Mouse (Mus musculus) adrenal gland, adult 8-10 months (tissue): ENCODE results near the gene Akap6. TPM values are rescaled to one million over a fixed set of nuclear protein-coding genes. Genes with fewer than 3 reads are reported as not detected.
"Not testable (repeated sequence)": the region's sequence is repeated elsewhere in the genome, so short reads cannot be mapped to it uniquely, and the experiment has no call there.

Source experiments
- DNase-seq: peaks from one replicate; pipeline ENCODE4 v3.0.0; 2022
- total RNA-seq, 4 experiments: library from RNA; stranded (reverse); gene quantifications; 2 replicates each; pipeline ENCODE4 v1.2.4; 2022

Gene Akap6
- total RNA-seq, 4 experiments from 2014 or later: 2.4 to 6.1 (median 4.5) TPM

- DNase-seq: no peak
These were observed 12.9 kb downstream of the Akap6 start for GRCm38 (mm10) chr12:52711857-52712640.

GRCm38 (mm10) chr12:52718392-52718791 lies 19.2 kb downstream of the Akap6 start:
- DNase-seq: no peak

- no peak for DNase-seq
These were observed 20.0 kb downstream of the Akap6 start for GRCm38 (mm10) chr12:52719232-52719631.

- no peak for DNase-seq
These were observed 20.5 kb downstream of the Akap6 start for GRCm38 (mm10) chr12:52719681-52720080.

GRCm38 (mm10) chr12:52724039-52724615 lies 24.9 kb downstream of the Akap6 start:
- DNase-seq: not testable (repeated sequence)

- no peak for DNase-seq
These were observed 27.4 kb downstream of the Akap6 start for GRCm38 (mm10) chr12:52726434-52727231.

- no peak for DNase-seq
These were observed 30.2 kb downstream of the Akap6 start for GRCm38 (mm10) chr12:52729396-52729795.

GRCm38 (mm10) chr12:52735161-52735560 lies 36.0 kb downstream of the Akap6 start:
- DNase-seq: not testable (repeated sequence)

GRCm38 (mm10) chr12:52737151-52737550 lies 38.0 kb downstream of the Akap6 start:
- no peak for DNase-seq

- no peak for DNase-seq
These were observed 40.1 kb downstream of the Akap6 start for GRCm38 (mm10) chr12:52739326-52739725.

- no peak for DNase-seq
These were observed 42.6 kb downstream of the Akap6 start for GRCm38 (mm10) chr12:52741801-52742200.

- no peak for DNase-seq
These were observed 50.8 kb downstream of the Akap6 start for GRCm38 (mm10) chr12:52750006-52750405.

- no peak for DNase-seq
These were observed 56.5 kb downstream of the Akap6 start for GRCm38 (mm10) chr12:52755649-52756048.

- no peak for DNase-seq
These were observed 58.7 kb downstream of the Akap6 start for GRCm38 (mm10) chr12:52757881-52758280.

GRCm38 (mm10) chr12:52764046-52764445 lies 64.9 kb downstream of the Akap6 start:
- DNase-seq: no peak

- DNase-seq: no peak
These were observed 65.6 kb downstream of the Akap6 start for GRCm38 (mm10) chr12:52764810-52765209.

GRCm38 (mm10) chr12:52769561-52769960 lies 70.4 kb downstream of the Akap6 start:
- no peak for DNase-seq

GRCm38 (mm10) chr12:52771931-52772330 lies 72.7 kb downstream of the Akap6 start:
- no peak for DNase-seq

GRCm38 (mm10) chr12:52772494-52773280 lies 73.5 kb downstream of the Akap6 start:
- DNase-seq: no peak

- DNase-seq: no peak
These were observed 74.7 kb downstream of the Akap6 start for GRCm38 (mm10) chr12:52773847-52774246.

- no peak for DNase-seq
These were observed 75.2 kb downstream of the Akap6 start for GRCm38 (mm10) chr12:52774382-52774781.

- DNase-seq: no peak
These were observed 81.0 kb downstream of the Akap6 start for GRCm38 (mm10) chr12:52780216-52780615.
